Mouse (Mus musculus) CH12F3 (cell line): ENCODE measurements around the gene Synpo2.

Experiments used
- in situ Hi-C: fragments of 300-500 bp; cut with MboI; formaldehyde crosslinking; loops from 2 replicates; pipeline ENCODE4 v1.14.3; 2020; ENCODE audit warnings: low sequenced_read_pairs

Gene Synpo2

DNA sequence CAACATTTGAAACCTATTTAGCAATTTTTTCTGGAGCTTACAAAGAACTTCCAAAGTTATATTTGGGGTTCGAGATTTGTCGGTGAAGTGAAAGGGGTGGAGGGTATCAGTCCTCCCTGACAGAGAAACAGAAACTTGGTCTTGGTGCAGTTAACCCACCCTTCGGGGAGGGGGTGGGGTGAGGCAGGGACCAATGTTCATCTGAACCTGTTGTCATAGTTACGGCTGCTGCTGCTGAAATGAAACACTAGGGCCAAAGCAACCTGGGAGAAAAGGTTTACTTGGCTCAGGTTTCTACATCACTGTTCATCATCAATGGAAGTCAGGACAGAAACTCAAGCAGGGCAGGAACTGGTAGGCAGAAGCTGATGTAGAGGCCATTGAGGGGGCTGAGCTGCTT lies 66.6 kb downstream of the Synpo2 start:
- in situ Hi-C loops, result no loop called here

DNA sequence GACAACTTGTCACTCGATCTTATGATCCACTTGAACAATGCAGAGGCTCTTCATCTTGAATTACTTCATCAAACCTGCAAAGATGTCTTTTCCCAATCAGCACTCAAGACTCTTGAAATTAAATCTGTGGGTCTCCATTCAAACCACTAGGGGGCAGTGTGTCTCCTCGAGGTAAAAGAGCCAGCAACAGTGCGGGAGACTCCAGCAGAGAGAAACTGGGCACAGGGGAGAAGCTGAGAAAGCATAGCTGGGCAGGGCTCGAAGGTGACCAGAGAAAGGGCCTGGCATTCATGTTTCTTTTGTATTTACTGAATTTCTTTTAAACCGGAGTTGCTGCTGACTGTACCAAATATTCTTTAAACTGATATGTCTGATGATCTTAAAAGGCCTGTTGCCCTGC lies 67.1 kb downstream of the Synpo2 start:
- in situ Hi-C loops, result no loop called here

DNA sequence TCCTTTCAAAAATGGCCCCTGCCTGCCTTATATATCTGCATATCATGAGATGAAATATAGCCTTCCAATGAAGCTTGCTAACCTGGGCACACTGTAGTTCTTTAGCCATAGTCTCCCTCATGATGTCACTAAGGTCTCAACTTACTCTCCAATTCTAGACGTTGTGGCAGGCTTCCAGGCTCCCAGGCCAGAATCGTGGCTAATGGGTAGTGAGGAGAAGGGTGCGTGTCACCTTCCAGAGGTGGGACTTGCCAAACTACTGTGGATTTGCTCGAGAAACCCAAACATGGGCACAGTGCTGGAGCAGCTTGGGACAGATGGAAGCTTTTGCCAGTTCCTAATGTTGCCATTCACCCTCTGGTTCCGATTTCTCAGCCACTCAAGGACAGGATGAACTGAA lies 69.5 kb downstream of the Synpo2 start:
- in situ Hi-C loops, result no loop called here

DNA sequence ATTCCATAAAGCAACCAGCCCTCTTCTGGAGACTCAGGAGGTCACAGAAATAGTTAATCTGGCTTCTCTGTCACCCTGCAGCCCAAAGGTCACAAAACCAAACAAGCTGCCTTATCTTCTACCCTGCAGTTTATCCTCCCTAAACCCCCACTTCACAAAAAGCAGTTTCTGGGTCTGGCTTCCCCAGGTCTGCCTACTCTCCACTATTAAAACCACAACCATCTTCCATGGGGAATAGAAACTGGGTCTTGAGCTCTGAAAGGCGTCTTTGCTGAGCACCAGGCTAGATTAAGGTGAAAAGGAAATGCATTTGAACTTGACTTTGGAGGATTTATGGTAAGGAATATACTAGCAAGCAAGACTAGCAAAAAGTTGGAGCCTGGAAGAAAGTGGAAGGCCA lies 71.8 kb downstream of the Synpo2 start:
- in situ Hi-C loops, result loop anchor here (5.0 kb wide), 1 partner anchor 163 kb away; no protein-coding TSS in a partner anchor

DNA sequence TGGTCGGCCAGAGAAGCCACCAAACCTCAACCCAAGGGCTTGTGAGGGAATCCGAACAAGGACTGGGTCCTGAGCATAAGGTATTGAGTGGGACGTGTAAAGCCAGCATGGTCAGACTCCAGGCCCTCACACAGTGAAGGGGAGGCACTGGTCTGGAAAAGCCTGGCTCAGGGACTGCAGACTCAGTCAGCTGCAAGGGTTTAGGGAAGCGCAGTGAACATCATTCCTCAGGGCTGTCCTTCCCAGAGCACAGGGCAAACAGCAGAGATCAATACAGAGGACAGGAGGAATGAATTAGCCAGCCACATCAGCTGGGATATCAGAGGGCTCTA lies 72.8 kb downstream of the Synpo2 start:
- in situ Hi-C loops, result loop anchor here (5.0 kb wide), 1 partner anchor 164 kb away; no protein-coding TSS in a partner anchor

DNA sequence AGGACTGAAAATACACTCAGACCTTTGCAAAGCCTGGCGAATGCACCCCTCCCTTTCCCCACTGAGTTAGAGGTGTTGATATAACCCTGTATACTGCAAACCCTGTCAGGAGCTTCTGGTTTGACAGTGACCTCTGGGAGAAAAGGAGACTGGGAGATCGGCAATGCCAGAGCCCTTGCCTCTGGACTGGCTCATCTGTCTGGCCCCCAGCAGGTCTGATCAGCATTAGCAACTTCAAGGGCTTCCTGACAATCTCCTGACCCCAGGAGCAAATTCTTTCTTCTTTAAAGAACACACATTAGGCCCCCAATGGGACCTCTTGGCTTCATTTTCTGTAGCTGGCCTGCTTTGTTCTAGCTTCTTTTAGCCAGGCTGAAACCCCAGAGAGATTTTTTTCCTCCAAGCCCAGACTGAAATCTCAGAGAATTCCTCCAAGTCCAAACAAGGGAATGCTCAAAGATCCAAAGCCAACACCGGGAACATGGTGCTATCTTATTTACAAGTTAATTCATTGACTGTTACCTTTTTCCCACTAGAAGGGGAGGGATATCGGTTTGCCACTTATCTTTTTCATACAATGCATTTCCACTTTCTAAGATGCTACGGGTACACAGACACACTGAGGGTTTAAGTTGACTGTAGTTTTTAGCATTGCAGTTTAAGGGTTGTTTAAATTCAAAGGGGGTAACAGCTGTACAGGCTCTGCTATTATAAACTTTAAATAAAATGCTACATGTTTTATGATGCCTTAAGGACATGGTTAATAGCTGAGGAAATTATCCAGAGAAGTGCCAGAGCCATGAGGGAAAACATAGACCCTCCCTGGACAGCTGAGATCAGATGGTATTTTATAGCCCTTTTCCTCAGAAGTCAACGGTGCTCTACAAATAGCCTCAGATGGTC lies 73.4 kb downstream of the Synpo2 start:
- in situ Hi-C loops, result loop anchor here (5.0 kb wide), 1 partner anchor 165 kb away; no protein-coding TSS in a partner anchor

DNA sequence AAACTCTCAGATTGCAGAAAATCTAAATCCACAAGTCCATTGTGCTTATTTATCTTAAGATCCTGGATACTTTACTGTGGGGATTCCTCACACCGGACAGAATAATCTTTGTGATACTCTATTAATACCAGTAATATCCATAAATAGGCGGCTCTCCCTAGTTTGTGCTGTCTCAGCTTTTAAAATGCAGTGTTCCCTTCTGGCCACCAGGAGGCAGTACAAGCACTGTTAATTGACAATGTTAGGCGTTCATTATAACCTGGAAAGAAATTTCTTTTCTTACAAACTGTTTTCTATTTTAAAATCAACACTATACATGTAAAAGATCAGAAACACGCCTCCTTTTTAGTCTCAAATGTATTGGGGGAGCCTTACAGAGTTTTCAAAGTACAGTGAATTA lies 75.2 kb downstream of the Synpo2 start:
- in situ Hi-C loops, result loop anchor here (5.0 kb wide), 1 partner anchor 167 kb away; no protein-coding TSS in a partner anchor

DNA sequence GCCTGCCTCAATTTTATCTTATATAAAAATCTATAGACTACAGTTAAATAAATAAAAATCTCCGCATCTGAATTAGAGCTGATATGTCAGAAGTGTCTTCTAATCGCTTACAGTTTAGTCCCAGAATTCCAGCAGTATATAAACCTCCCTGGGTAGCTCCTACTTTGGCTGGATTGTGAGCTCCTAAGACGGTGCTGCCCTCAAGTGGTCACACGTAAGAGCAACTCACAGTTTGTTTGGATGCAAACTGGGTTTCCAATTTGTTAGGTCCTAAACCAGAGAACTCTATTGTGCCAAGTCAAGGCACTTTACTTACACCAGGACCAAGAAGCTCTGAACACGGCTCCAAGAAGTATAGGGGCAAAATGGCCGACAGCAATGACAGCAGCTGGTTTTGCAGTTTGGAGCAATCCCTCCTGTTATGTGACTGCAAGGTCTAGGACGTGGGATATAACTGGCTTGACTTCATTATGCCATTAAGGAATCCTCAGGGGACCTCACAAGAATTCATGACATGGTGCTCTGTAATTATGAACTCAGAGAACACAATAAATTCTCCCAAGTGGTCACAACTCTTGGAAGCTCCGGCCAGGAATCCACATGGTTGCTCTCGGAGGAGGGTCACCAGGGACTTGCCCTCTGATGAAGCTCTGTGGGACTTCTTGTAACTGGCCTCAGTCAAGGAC lies 76.7 kb downstream of the Synpo2 start:
- in situ Hi-C loops, result no loop called here

DNA sequence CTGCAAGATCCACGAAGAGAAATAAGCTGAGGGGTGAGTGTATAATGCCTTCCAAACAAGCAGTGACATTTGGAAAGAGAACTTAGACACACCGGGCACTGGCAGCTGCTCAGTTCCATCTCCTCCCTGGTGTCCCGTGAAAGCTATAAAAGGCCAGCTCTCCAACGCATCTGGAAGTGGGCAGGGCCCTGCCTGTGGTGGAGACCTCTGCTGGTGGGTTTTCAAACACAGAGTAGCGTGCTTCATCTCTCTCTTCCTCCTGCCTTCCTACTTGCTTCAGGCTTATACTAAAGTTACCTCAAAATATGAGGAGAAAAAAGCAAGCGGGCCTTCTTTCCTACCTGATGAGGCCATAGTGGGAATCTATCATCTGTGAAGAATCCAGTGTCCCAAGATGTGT lies 77.4 kb downstream of the Synpo2 start:
- in situ Hi-C loops, result no loop called here

DNA sequence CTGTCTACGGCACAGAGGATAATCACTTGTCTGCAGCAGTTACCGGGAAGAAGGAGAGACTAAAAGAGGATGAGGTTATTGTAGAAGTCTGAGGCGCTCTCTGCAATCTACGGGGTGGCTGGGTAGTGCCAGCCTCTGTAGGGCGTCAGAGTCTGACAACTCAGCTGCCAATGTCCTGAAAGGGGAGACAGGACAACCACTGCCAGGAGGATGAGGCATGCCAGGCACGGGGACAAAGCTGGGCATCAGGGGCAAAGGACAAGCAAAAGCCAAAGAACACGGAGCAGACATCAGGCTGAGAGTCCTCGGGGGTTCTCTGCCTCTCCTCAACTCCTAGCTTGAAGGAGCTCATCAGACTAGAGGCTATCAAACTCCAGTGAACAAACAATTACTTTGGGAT lies 82.6 kb downstream of the Synpo2 start:
- in situ Hi-C loops, result no loop called here

DNA sequence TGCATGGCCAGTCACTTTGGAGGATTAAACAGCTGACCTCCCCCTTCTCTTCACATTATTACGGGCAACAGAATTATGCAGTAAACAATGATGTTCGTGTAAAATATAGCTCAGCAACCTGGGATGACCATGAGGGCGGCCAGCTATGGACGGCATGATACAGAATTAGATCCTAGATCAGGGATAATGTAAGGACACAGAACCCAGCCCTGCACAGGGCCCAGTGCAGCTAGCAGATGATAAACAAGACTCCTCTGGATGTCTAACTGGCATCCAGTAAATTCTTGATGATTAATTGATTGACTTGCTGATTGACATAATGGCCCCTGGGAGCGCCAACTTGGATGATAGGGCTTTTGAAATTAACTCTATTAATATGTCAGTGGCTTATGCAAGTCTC lies 83.0 kb downstream of the Synpo2 start:
- in situ Hi-C loops, result no loop called here

DNA sequence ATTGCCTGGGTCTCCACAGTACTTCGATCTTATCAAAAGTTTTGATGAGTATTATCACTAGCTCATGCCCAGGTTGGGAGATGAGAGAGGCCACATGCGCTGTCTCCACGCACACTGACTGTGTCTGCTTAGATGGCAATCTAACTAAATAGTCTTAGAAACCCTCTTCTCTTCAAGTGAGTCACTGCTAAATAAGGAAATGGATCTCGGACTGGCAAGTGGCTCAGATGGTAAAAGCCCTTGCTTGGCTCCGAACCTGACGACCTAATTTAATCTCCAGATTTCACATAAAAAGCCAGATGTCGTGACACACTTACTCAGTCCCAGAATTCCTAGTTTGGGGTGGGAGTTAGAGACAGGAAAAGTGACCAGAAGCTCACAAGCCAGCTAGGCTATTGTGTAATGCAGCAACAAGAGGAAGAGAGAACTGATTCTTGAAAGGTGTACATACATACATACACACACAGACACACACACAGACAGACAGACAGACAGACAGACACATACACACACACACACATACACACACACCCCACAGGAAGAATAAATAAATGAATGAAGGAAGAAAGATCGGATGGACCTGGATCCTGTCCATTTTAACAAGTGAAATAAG lies 85.3 kb downstream of the Synpo2 start:
- in situ Hi-C loops, result no loop called here

DNA sequence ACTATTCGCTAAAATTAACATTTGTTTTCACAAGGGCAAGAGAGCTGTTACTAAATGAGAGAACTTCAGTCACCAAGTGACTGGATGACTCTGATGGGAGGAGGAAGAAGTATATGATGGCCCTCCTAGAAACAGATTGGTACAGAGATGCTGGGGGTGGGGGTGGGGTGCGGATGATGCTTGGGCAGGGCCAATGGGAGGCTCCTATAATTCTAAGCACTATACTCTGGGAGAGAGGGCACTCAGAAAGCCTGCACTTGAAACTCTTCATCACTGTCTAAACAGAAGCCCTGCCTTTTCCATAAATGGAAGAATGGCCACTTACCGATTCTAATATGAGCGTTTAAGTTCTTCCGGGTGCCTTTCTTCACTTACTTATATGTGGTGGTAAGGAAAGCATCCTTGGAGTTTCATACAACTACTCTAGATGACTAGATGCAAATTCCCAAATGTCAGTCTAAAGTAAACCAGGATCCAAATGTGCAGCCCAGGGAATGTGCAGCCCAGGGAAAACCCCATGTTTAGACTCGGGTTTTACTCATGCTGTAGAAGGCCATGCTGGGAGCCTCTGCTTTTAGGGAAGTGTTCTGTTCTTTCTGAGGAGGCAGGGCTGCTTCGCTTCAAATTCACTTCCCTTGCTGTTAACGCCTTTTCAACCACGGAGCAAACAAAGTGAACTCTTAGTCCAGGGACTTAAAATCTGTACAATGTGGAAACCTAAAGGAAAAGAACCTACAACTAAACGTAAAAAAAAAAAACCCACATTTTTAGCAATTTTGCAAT lies 86.4 kb downstream of the Synpo2 start:
- in situ Hi-C loops, result no loop called here

DNA sequence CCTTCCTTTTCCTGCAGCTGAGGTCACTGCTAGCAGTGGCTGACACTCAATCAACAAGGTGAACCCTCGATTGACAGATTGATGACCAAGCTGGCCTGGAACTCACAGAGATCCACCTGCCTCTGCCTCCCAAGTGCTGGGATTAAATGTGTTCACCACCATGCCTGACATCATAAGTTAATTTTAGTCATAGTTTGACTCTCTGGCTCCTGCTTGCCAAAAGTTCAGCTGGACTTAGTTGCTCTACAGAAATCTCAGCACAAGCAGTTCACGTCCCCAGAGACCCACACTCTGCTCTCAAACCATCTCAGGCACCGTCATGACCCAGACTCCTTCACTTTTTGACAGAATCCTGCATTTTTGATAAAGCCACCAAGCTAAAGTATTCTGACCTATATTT lies 87.3 kb downstream of the Synpo2 start:
- in situ Hi-C loops, result no loop called here

DNA sequence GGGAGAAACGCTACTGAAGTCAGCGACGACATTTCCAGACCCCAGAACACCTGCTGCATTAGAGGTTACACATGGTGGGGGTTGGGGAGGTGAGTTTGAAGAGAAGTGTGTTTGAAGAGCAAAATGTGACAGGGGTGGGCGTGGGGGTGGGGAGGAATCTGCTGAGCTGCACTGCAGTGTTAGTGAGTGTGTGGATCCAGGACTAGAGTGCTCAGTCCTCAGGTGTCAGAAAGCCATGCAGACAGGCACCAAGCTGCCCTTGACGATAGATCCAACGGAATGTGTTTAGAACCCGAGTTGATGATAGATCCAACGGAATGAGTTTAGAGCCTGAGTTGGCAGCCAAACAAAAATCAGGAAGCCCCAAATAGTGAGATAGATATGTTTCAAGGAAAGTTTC lies 89.4 kb downstream of the Synpo2 start:
- in situ Hi-C loops, result no loop called here

DNA sequence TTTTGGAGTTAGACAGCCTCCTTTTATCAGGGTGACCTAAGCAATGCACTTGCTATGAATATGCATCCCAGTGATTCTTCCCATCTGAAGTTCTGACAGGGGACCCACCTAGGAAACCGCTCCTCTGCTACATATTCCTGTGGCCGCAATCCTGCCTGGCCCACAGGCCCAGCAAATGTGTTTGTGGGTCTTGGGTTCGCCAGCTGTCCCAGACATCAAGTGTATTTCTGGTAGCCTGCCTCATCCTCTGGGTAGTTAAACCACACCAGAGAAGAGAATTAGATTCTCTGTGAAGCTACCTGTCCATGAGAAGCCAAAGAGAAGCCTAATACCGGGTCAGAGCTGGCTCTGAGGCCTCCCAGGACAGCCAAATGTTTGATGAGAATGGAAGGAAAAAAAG lies 90.0 kb downstream of the Synpo2 start:
- in situ Hi-C loops, result no loop called here

DNA sequence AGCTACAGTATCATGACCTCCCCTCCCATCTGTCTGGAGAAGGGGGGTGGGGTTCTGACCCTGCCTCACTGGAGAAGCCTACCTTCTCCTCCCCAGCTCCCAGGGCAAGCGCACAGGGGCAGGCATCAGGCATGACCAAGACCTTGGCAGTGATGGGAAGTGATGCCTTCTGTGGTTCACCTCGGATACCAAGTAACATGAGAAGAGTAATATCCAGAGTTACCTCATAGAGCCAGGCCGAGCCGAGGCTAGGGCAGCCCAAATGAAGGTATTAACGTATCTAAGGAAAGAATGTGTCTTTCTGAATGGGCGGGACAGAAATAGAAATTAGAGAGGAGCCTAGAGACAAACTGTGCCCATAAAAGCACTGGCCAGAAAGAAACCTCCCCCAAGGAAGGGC lies 92.5 kb downstream of the Synpo2 start:
- in situ Hi-C loops, result no loop called here

DNA sequence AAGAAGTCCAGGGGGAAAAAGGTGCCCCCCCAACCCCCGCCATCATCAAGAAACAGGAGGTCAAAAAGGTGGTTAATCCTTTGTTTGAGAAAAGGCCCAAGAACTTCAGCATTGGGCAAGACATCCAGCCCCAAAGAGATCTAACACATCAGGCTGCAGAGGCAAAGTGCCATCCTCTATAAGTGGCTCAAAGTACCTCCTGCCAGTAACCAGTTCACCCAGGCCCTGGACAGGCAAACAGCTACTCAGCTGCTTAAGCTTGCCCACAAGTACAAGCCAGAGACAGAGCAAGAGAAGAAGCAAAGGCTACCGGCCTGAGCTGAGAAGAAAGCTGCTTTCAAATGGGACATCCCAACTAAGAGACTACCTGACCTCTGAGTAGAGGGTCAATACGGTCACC lies 93.7 kb downstream of the Synpo2 start:
- in situ Hi-C loops, result no loop called here

DNA sequence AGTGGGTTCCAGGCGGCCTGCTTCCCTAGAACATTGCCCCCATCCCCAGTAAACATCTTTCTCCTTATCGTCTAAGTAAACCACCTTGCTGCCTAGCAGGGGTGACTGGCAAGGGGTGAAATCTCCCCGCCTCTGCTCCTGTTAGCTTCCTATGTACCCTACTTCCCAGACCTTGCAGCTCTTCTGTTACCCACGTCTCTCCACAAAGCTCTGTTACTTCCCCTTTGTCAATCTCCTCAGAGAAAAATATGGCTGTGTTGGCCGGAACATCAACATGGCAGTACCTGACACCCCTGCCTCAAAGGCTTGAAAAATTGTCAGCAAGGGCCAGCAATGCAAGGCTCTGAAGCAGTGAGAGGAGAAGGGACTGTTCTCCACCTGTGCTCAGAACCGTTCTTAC lies 94.9 kb downstream of the Synpo2 start:
- in situ Hi-C loops, result no loop called here

DNA sequence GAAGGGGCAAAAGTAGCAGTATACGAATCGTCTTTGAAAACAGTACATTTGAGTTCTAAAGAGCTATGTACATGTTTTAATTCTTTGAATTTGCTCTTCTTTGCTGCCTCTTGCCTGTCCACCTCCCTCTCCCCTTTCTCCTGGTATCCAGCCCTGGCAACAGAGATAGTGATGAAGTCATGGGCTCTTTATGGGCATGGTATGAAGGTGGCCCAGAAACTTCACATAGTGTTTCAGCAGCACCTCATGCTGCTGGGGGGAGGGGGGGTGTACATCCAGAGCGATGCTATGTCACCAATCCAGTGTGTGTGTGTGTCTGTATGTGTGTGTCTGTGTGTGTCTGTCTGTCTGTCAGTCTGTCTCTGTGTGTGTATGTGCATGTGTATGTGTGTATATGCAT lies 95.8 kb downstream of the Synpo2 start:
- in situ Hi-C loops, result no loop called here

DNA sequence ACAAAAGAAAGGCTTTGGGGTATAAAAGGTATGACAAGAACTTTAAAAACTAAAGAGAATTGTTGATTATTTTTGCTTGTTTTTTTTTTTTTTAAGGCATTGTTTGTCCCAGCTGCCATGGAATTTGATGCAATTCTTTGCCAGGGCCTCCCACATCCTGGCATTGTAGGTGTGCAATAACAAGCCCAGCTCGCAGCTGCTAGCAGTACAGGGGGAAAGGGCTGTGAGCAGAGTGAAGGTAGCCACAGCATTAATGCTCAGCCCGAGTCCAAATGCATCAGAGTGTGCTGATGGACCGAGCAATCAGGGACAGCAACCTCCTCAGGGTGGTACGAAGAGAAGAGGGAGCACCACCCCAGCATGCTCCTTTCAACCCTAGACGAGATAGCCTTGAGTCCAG lies 96.3 kb downstream of the Synpo2 start:
- in situ Hi-C loops, result no loop called here
